Mouse (Mus musculus): ENCODE data around the gene Scgn. TPM values are rescaled to one million over a fixed set of nuclear protein-coding genes. Genes with fewer than 3 reads are reported as not detected.

Scgn gene
- polyA plus RNA-seq, 1 experiment from 2014 or later: not detected

DNA sequence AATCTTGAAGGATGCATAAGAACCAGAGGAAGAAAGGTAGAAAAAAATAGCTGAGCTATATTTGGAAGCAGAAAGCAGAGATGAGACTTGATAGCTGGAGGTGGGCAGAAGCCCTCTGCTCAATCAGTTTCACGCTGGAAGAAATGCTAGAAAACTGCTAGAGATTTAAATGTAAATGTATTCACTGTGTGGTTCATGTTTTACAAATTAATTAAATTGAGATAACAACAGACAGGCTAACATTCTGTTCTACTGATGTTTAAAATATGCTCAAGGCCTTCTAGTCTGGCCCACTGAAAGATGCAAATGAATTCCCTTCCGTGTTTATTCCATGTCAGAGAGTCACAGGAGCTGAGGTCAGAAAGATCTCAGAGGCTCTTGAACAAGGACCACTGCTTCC is 19.1 kb downstream of the Scgn start:
- no peak overlapping the region for H3K9ac ChIP-seq
- WGBS: 52% methylated on average over 2 of the region's 2 CpGs
- no peaks in the 10 kb centered on the region for H3K9me3 ChIP-seq (ENCODE audit: low read depth, low read length)
- H3K36me3 ChIP-seq (ENCODE audit: insufficient read depth): no peaks in the 10 kb centered on the region
- no peaks in the 10 kb centered on the region for H3K27me3 ChIP-seq (ENCODE audit: insufficient read depth, low read length)
- DNase-seq (no peak), ATAC-seq (ENCODE audit: insufficient read depth) (no peak)
- H3K4me1 ChIP-seq (ENCODE audit: insufficient read depth): no peaks in the 10 kb centered on the region; the same call in 1 of the 2 replicates
- no peak overlapping the region for H3K4me2 ChIP-seq
- TF ChIP-seq CTCF (IDR thresholded peaks at IDR 0.05; ENCODE audit: low read depth): no peak
- no peak overlapping the region for H3K4me3 ChIP-seq (ENCODE audit: low read depth, low read length)
- 0 out of 2 replicates have a peak overlapping the region, but pooled peaks have one; percentile 6 for H3K27ac ChIP-seq (ENCODE audit: low read depth)

DNA sequence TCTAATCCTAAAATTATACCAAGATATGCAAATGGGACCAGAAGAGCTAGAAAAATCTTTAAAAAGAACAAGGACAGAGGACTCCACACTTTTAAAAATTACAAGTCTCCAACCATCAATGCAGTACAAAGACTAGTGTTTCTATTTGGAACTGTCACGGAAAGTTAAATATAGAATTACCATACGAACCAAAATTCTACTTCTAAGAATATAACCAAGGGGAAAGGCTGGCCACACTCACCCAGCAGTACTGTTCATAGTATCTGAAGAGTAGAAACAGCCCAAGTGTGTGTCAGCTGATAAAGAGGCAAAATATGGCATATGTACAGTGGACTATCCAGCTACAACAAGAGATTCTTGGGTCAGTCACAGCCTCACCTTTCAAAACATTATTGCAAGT is 26.1 kb downstream of the Scgn start:
- DNase-seq (no peak), ATAC-seq (ENCODE audit: insufficient read depth) (no peak)
- 75% methylated on average over 2 of the region's 2 CpGs for WGBS
- Histone ChIP-seq H3K4me3 (ENCODE audit: low read depth, low read length) (no peak overlapping the region), H3K4me2 (no peak overlapping the region), H3K27me3 (ENCODE audit: insufficient read depth, low read length) (no peaks in the 10 kb centered on the region), H3K36me3 (ENCODE audit: insufficient read depth) (no peaks in the 10 kb centered on the region), H3K27ac (ENCODE audit: low read depth) (no peak overlapping the region), H3K9me3 (ENCODE audit: low read depth, low read length) (no peaks in the 10 kb centered on the region), H3K4me1 (ENCODE audit: insufficient read depth) (no peaks in the 10 kb centered on the region), H3K9ac (no peak overlapping the region)
- no peak for TF ChIP-seq CTCF (IDR thresholded peaks at IDR 0.05; ENCODE audit: low read depth)

DNA sequence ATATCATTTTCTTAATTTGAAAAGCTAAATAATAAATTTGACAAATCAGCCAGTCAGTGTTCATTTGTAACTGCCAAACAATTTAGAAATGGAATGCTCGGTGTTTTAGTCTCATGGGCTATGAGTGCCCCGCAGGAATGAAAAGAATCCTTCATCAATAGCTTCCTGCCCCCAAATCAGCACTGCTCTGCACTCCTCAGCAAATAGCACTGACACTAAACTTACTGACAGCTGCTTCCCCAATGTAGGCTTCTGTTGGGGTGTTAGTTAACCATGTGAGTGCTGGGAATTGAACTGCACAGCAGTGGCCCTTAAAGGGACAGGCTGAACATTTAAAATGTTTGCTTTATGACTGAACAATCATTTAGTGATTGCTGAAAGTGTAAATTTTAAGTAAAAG is 31.2 kb downstream of the Scgn start:
- 6% methylated on average over 2 of the region's 2 CpGs for WGBS
- no peak for TF ChIP-seq CTCF (IDR thresholded peaks at IDR 0.05; ENCODE audit: low read depth)
- ATAC-seq (ENCODE audit: insufficient read depth): no peak

DNA sequence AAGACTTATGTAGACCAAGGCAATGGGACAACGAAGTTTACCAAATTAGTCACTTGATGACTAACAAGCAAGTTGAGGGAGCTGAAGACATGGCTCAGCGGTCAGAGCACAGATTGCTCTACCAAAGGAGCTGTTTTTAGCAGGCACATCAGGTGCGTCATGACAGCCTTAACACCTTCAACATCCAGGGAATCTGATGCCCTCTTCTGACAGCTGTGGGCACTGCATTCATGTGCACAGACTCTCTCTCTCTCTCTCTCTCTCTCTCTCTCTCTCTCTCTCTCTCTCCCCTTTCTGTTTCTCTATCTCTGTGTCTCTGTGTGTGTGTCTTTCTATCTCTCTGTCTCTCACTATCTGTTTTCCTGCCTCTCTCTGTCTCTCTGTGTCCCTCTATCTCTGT is 40.1 kb downstream of the Scgn start:
- 63% methylated on average over 3 of the region's 3 CpGs for WGBS

More for the DNA sequence above, 31.2 kb downstream of the Scgn start:
- H3K36me3 ChIP-seq (ENCODE audit: insufficient read depth): no peaks in the 10 kb centered on the region
- H3K4me2 ChIP-seq: no peak overlapping the region
- no peak overlapping the region for H3K9ac ChIP-seq
- H3K9me3 ChIP-seq (ENCODE audit: low read depth, low read length): no peaks in the 10 kb centered on the region
- no peak overlapping the region for H3K27ac ChIP-seq (ENCODE audit: low read depth)
- no peaks in the 10 kb centered on the region for H3K4me1 ChIP-seq (ENCODE audit: insufficient read depth)
- no peaks in the 10 kb centered on the region for H3K27me3 ChIP-seq (ENCODE audit: insufficient read depth, low read length)
- DNase-seq: no peak
- H3K4me3 ChIP-seq (ENCODE audit: low read depth, low read length): no peak overlapping the region

DNA sequence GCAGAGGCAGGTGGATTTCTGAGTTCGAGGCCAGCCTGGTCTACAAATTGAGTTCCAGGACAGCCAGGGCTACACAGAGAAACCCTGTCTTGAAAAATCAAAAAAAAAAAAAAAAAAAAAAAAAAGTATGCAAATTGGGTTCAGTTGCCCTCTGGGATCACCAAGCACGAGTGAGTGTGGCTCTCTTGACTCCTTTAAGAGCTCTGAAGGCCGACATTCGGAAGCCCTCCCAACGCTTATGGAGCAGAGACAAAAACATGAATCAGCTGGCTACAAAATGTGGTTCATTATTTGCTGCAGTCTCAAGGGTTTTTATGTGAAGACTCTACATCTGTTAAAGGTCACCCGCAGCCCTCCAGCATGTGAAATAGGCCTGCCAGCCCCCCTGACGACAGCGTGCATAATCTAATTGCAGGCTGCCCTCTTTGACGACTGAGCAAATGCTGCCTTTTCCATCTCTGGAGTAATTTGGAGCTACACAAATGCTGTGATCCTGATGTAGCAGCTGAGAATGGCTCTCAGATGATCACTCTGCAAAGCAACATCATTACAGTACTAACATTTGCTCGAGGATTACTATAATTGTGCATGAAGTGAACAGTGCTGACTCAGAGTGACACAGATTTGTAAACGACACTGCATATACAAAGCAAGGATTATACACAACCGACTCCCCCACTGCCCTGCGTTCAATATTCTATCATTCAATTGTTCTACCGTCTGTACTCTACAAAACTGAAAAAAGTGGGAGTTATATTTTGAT is 41.3 kb downstream of the Scgn start:
- H3K4me1 ChIP-seq (ENCODE audit: insufficient read depth): no peaks in the 10 kb centered on the region
- no peak overlapping the region for H3K4me3 ChIP-seq (ENCODE audit: low read depth, low read length)
- H3K27me3 ChIP-seq (ENCODE audit: insufficient read depth, low read length): no peaks in the 10 kb centered on the region
- DNase-seq: no peak
- no peak overlapping the region for H3K27ac ChIP-seq (ENCODE audit: low read depth)
- no peak for TF ChIP-seq CTCF (IDR thresholded peaks at IDR 0.05; ENCODE audit: low read depth)
- no peaks in the 10 kb centered on the region for H3K36me3 ChIP-seq (ENCODE audit: insufficient read depth)
- H3K9ac ChIP-seq: no peak overlapping the region
- no peak overlapping the region for H3K4me2 ChIP-seq
- ATAC-seq (ENCODE audit: insufficient read depth): no peak
- H3K9me3 ChIP-seq (ENCODE audit: low read depth, low read length): no peaks in the 10 kb centered on the region
- WGBS: 64% methylated on average over 14 of the region's 14 CpGs

More for the DNA sequence above, 40.1 kb downstream of the Scgn start:
- Histone ChIP-seq H3K27me3 (ENCODE audit: insufficient read depth, low read length) (no peaks in the 10 kb centered on the region), H3K4me1 (ENCODE audit: insufficient read depth) (no peaks in the 10 kb centered on the region), H3K9me3 (ENCODE audit: low read depth, low read length) (no peaks in the 10 kb centered on the region), H3K9ac (no peak overlapping the region), H3K27ac (ENCODE audit: low read depth) (no peak overlapping the region), H3K4me3 (ENCODE audit: low read depth, low read length) (no peak overlapping the region), H3K36me3 (ENCODE audit: insufficient read depth) (no peaks in the 10 kb centered on the region), H3K4me2 (no peak overlapping the region)
- TF ChIP-seq CTCF (IDR thresholded peaks at IDR 0.05; ENCODE audit: low read depth): peak; percentile 53
- no peak for ATAC-seq (ENCODE audit: insufficient read depth)
- DNase-seq: no peak

DNA sequence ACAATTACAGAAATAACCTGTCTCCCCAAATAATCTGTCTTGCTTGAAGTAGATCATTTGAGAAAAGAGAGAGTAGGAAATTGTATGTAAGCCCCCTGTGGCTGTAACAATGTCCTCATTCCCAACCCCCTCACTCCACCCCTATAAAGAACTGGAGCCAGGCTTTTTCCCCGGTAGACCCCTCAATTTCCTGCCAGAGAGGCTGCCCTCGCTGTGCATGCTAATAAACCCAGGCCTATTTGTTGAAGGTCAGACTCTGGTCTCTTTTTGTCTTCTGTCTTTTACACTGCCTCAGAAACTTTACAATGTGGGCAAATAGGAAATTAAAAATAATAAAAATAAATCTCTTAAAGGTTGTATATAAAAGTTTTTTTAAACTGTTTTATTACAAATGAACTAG is 44.8 kb downstream of the Scgn start:
- ATAC-seq (ENCODE audit: insufficient read depth): no peak
- no peaks in the 10 kb centered on the region for H3K36me3 ChIP-seq (ENCODE audit: insufficient read depth)
- DNase-seq: no peak
- H3K9ac ChIP-seq: no peak overlapping the region
- no peak overlapping the region for H3K27ac ChIP-seq (ENCODE audit: low read depth)
- 36% methylated on average over 2 of the region's 2 CpGs for WGBS
- no peaks in the 10 kb centered on the region for H3K27me3 ChIP-seq (ENCODE audit: insufficient read depth, low read length)
- no peaks in the 10 kb centered on the region for H3K4me1 ChIP-seq (ENCODE audit: insufficient read depth)
- no peak overlapping the region for H3K4me2 ChIP-seq
- H3K4me3 ChIP-seq (ENCODE audit: low read depth, low read length): no peak overlapping the region
- no peak for TF ChIP-seq CTCF (IDR thresholded peaks at IDR 0.05; ENCODE audit: low read depth)
- no peaks in the 10 kb centered on the region for H3K9me3 ChIP-seq (ENCODE audit: low read depth, low read length)

DNA sequence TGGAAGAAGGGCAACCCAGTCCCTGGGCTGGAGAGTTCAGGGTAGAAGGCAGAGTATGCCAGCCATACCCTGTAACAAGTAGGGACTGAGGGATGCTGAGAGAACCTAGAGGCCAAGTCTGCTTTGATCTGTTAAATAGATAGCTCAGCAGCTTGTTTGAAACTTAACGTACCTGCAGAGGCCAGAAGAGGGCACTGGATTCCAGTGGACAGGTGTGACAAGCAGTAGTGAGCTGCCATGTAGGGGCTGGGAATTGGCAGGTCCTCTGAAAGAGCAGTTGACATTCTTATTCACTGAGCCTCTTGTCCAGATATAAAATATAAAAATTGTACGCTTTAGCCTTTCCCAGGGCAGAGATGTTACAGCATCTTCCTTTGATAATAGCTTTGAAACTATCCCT is 48.2 kb downstream of the Scgn start:
- peak; percentile 32 for TF ChIP-seq CTCF (IDR thresholded peaks at IDR 0.05; ENCODE audit: low read depth)
- no peak overlapping the region for H3K4me3 ChIP-seq (ENCODE audit: low read depth, low read length)
- H3K36me3 ChIP-seq (ENCODE audit: insufficient read depth): no peaks in the 10 kb centered on the region
- H3K4me1 ChIP-seq (ENCODE audit: insufficient read depth): no peaks in the 10 kb centered on the region
- no peaks in the 10 kb centered on the region for H3K27me3 ChIP-seq (ENCODE audit: insufficient read depth, low read length)
- no peaks in the 10 kb centered on the region for H3K9me3 ChIP-seq (ENCODE audit: low read depth, low read length)
- H3K27ac ChIP-seq (ENCODE audit: low read depth): no peak overlapping the region
- 39% methylated on average over 2 of the region's 2 CpGs for WGBS
- H3K4me2 ChIP-seq: no peak overlapping the region
- no peak overlapping the region for H3K9ac ChIP-seq
- DNase-seq (peak; percentile 30), ATAC-seq (ENCODE audit: insufficient read depth) (no peak)

Data from lung, embryonic 14.5 days (tissue).